Mouse (Mus musculus): Measurements from ENCODE around the gene Otx2. TPM values are rescaled to one million over a fixed set of nuclear protein-coding genes. Genes with fewer than 3 reads are reported as not detected.

Gene Otx2
- total and polyA plus RNA-seq, 2 experiments, result not detected

DNA sequence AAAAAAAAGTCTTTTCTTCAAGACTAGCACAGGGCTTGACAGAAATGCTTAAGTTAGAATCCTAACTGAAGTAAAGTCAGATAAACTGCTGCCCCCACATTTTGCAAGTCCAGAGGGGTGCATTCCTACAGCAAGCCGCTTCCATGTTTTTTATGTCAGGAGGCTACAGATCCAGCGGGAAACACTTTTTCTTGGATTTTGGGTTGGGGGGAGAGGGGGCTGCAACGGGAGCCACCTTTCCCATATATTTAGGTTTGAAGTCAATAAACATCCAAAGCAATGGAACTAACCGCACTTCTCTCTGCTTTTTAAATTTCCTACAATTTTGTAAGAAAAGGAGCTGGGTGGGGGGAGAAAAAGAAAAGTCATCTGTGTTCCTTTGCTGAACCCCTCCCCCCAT is 10.1 kb downstream of the Otx2 start:
- TF ChIP-seq POLR2A (IDR thresholded peaks at IDR 0.05; ENCODE audit: extremely low read depth, insufficient read depth, low read length), result no peak
- TF ChIP-seq CTCF (IDR thresholded peaks at IDR 0.05; ENCODE audit: low read depth, low read length), result no peak
- whole genome bisulfite sequencing, result 9% methylated on average over 4 of the region's 4 CpGs
- no peak overlapping the region for H3K4me3 ChIP-seq (ENCODE audit: insufficient read depth, low read depth, low read length)
- H3K27me3 ChIP-seq (ENCODE audit: control insufficient read depth, insufficient read depth, low read length), result peaks cover 46% of the 10 kb centered on the region
- peaks cover 2% of the 10 kb centered on the region; the same call in 1 of the 2 replicates for H3K4me1 ChIP-seq (ENCODE audit: control insufficient read depth, insufficient read depth, low read length)
- no peak overlapping the region for H3K9ac ChIP-seq (ENCODE audit: low read depth, low read length)
- H3K79me2 ChIP-seq (ENCODE audit: control insufficient read depth, insufficient read depth, low read length), result no peaks in the 10 kb centered on the region
- H3K27ac ChIP-seq (replicated peaks; ENCODE audit: insufficient read depth, low read depth, low read length), result no peak overlapping the region
- no peak for DNase-seq (ENCODE audit: extremely low read depth, low read depth, low spot score)
- H3K36me3 ChIP-seq (ENCODE audit: control insufficient read depth, insufficient read depth, low read length), result no peaks in the 10 kb centered on the region

- peaks cover 43% of the 10 kb centered on the region for H3K27me3 ChIP-seq (ENCODE audit: control insufficient read depth, insufficient read depth, low read length)
- H3K9ac ChIP-seq (ENCODE audit: low read depth, low read length), result no peak overlapping the region
- H3K27ac ChIP-seq (replicated peaks; ENCODE audit: insufficient read depth, low read depth, low read length), result no peak overlapping the region
- H3K4me3 ChIP-seq (ENCODE audit: insufficient read depth, low read depth, low read length), result no peak overlapping the region
- H3K4me1 ChIP-seq (ENCODE audit: control insufficient read depth, insufficient read depth, low read length), result peaks cover 2% of the 10 kb centered on the region; the same call in 1 of the 2 replicates
- WGBS, result 6% methylated on average over 16 of the region's 16 CpGs
- DNase-seq (ENCODE audit: extremely low read depth, low read depth, low spot score), result no peak
- no peaks in the 10 kb centered on the region for H3K36me3 ChIP-seq (ENCODE audit: control insufficient read depth, insufficient read depth, low read length)
- TF ChIP-seq POLR2A (IDR thresholded peaks at IDR 0.05; ENCODE audit: extremely low read depth, insufficient read depth, low read length) (no peak), CTCF (IDR thresholded peaks at IDR 0.05; ENCODE audit: low read depth, low read length) (no peak)
- H3K79me2 ChIP-seq (ENCODE audit: control insufficient read depth, insufficient read depth, low read length), result no peaks in the 10 kb centered on the region
Measured at GRCm38 (mm10) chr14:48662568-48663236, 10.9 kb downstream of the Otx2 start.

GRCm38 (mm10) chr14:48661646-48662567 is 11.7 kb downstream of the Otx2 start:
- no peaks in the 10 kb centered on the region for H3K79me2 ChIP-seq (ENCODE audit: control insufficient read depth, insufficient read depth, low read length)
- 8% methylated on average over 38 of the region's 38 CpGs for WGBS
- DNase-seq (ENCODE audit: extremely low read depth, low read depth, low spot score), result no peak

GRCm38 (mm10) chr14:48661151-48661550 is 12.5 kb downstream of the Otx2 start:
- DNase-seq (ENCODE audit: extremely low read depth, low read depth, low spot score), result no peak
- Histone ChIP-seq H3K9ac (ENCODE audit: low read depth, low read length) (no peak overlapping the region), H3K4me1 (ENCODE audit: control insufficient read depth, insufficient read depth, low read length) (peaks cover 2% of the 10 kb centered on the region; the same call in 1 of the 2 replicates), H3K79me2 (ENCODE audit: control insufficient read depth, insufficient read depth, low read length) (no peaks in the 10 kb centered on the region), H3K27ac (replicated peaks; ENCODE audit: insufficient read depth, low read depth, low read length) (no peak overlapping the region), H3K4me3 (ENCODE audit: insufficient read depth, low read depth, low read length) (no peak overlapping the region), H3K27me3 (ENCODE audit: control insufficient read depth, insufficient read depth, low read length) (peaks cover 33% of the 10 kb centered on the region), H3K36me3 (ENCODE audit: control insufficient read depth, insufficient read depth, low read length) (no peaks in the 10 kb centered on the region)
- TF ChIP-seq CTCF (IDR thresholded peaks at IDR 0.05; ENCODE audit: low read depth, low read length) (no peak), POLR2A (IDR thresholded peaks at IDR 0.05; ENCODE audit: extremely low read depth, insufficient read depth, low read length) (no peak)
- WGBS, result 26% methylated on average over 8 of the region's 8 CpGs

More at GRCm38 (mm10) chr14:48661646-48662567, 11.7 kb downstream of the Otx2 start:
- H3K27me3 ChIP-seq (ENCODE audit: control insufficient read depth, insufficient read depth, low read length), result peaks cover 39% of the 10 kb centered on the region
- H3K27ac ChIP-seq (replicated peaks; ENCODE audit: insufficient read depth, low read depth, low read length), result no peak overlapping the region
- TF ChIP-seq POLR2A (IDR thresholded peaks at IDR 0.05; ENCODE audit: extremely low read depth, insufficient read depth, low read length) (no peak), CTCF (IDR thresholded peaks at IDR 0.05; ENCODE audit: low read depth, low read length) (no peak)
- H3K9ac ChIP-seq (ENCODE audit: low read depth, low read length), result no peak overlapping the region
- peaks cover 2% of the 10 kb centered on the region; the same call in 1 of the 2 replicates for H3K4me1 ChIP-seq (ENCODE audit: control insufficient read depth, insufficient read depth, low read length)
- no peak overlapping the region for H3K4me3 ChIP-seq (ENCODE audit: insufficient read depth, low read depth, low read length)
- no peaks in the 10 kb centered on the region for H3K36me3 ChIP-seq (ENCODE audit: control insufficient read depth, insufficient read depth, low read length)

DNA sequence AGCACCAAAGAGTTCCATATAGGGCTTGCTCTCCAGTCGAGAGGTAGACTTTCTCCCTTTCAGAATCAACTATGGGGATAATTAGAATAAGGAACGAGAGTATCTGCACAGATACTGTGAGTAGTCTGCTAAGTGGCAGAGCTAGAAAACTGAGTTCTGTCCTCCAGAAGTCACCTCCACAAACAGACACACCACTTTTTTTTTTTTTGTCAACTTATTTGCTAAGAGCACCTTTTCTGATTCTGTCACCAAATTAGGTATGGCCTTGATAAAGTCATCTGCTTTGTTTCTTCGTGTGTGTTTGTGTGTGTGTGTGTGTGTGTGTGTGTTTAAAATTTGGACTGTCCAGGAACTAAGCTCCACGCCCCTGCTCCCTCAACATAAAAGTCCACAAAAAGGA is 13.0 kb downstream of the Otx2 start:
- Histone ChIP-seq H3K4me3 (ENCODE audit: insufficient read depth, low read depth, low read length) (no peak overlapping the region), H3K27me3 (ENCODE audit: control insufficient read depth, insufficient read depth, low read length) (peaks cover 31% of the 10 kb centered on the region), H3K9ac (ENCODE audit: low read depth, low read length) (no peak overlapping the region), H3K79me2 (ENCODE audit: control insufficient read depth, insufficient read depth, low read length) (no peaks in the 10 kb centered on the region), H3K4me1 (ENCODE audit: control insufficient read depth, insufficient read depth, low read length) (peaks cover 2% of the 10 kb centered on the region; the same call in 1 of the 2 replicates), H3K36me3 (ENCODE audit: control insufficient read depth, insufficient read depth, low read length) (no peaks in the 10 kb centered on the region), H3K27ac (replicated peaks; ENCODE audit: insufficient read depth, low read depth, low read length) (no peak overlapping the region)
- TF ChIP-seq CTCF (IDR thresholded peaks at IDR 0.05; ENCODE audit: low read depth, low read length) (no peak), POLR2A (IDR thresholded peaks at IDR 0.05; ENCODE audit: extremely low read depth, insufficient read depth, low read length) (no peak)
- 40% methylated on average over 4 of the region's 4 CpGs for WGBS
- DNase-seq (ENCODE audit: extremely low read depth, low read depth, low spot score), result no peak

Measured in liver, adult 2 months (tissue).